Mouse (Mus musculus) MEL (cell line): ENCODE data around the gene Ankrd54. TPM values are rescaled to one million over a fixed set of nuclear protein-coding genes. Genes with fewer than 3 reads are reported as not detected.

Experiments used
- DNase-seq: peaks from one replicate; pipeline ENCODE4 v3.0.0; 2011; ENCODE audit warnings: low read depth, low spot score
- H3K27ac ChIP-seq: 2 replicates; pipeline ENCODE4 v1.5.1; 2012; ENCODE audit warnings: low read depth, mild to moderate bottlenecking, control low read depth, low read length, moderate library complexity; ENCODE audit not compliant: control insufficient read depth
- H3K27me3 ChIP-seq, 2 experiments: fragments of 150-350 bp in 1 of 2; sonication (generic) in 1 of 2; 2 replicates each; pipeline ENCODE4 v1.6.1; 2012; ENCODE audit warnings: low read length in 2 of 2, mild to moderate bottlenecking in 2 of 2, improper control_type of control experiment in 1 of 2, moderate library complexity in 1 of 2; ENCODE audit not compliant: insufficient read depth in 2 of 2, control insufficient read depth in 1 of 2
- H3K36me3 ChIP-seq, 2 experiments: 2 replicates each; pipeline ENCODE4 v1.6.1; 2012 to 2014; ENCODE audit warnings: low read length in 2 of 2, improper control_type of control experiment in 1 of 2, inconsistent platforms in 1 of 2, mild to moderate bottlenecking in 1 of 2; ENCODE audit not compliant: insufficient read depth in 2 of 2, control insufficient read depth in 1 of 2
- H3K4me1 ChIP-seq, 2 experiments: fragments of 150-350 bp in 1 of 2; sonication (generic) in 1 of 2; 2 replicates each; pipeline ENCODE4 v1.6.1; 2012; ENCODE audit warnings: low read length in 2 of 2, improper control_type of control experiment in 1 of 2, mild to moderate bottlenecking in 1 of 2; ENCODE audit not compliant: insufficient read depth in 2 of 2, control insufficient read depth in 1 of 2
- H3K4me3 ChIP-seq, 2 experiments: fragments of 150-350 bp in 1 of 2; sonication (generic) in 1 of 2; 2 replicates each; pipeline ENCODE4 v1.5.1; 2012; ENCODE audit warnings: low read depth in 2 of 2, low read length in 2 of 2, mild to moderate bottlenecking in 2 of 2, moderate library complexity in 2 of 2, control low read depth in 1 of 2, improper control_type of control experiment in 1 of 2; ENCODE audit not compliant: control insufficient read depth in 1 of 2, insufficient read depth in 1 of 2
- H3K79me2 ChIP-seq: 2 replicates; pipeline ENCODE4 v1.6.1; 2012; ENCODE audit warnings: mild to moderate bottlenecking, low read length, moderate library complexity; ENCODE audit not compliant: control insufficient read depth, poor library complexity, insufficient read depth
- H3K9ac ChIP-seq: 2 replicates; pipeline ENCODE4 v1.6.1; 2012; ENCODE audit warnings: low read depth, mild to moderate bottlenecking, control low read depth, low read length, moderate library complexity; ENCODE audit not compliant: control insufficient read depth, poor library complexity, severe bottlenecking
- H3K9me3 ChIP-seq: fragments of 150-350 bp; sonication (generic); replicated peaks from 2 replicates; pipeline ENCODE4 v1.6.1; 2012; ENCODE audit warnings: mild to moderate bottlenecking, low read length, improper control_type of control experiment, moderate library complexity; ENCODE audit not compliant: insufficient read depth
- EP300 ChIP-seq, 2 experiments: IDR thresholded peaks; 2 replicates each; pipeline ENCODE4 v1.6.1; 2011; ENCODE audit warnings: improper control_type of control experiment in 2 of 2, low read length in 2 of 2, low read depth in 1 of 2, mild to moderate bottlenecking in 1 of 2
- ETS1 ChIP-seq: IDR thresholded peaks from 2 replicates; pipeline ENCODE4 v1.6.1; 2012; ENCODE audit warnings: low read depth, mild to moderate bottlenecking, inconsistent platforms, low read length, improper control_type of control experiment, moderate library complexity
- GATA1 ChIP-seq: IDR thresholded peaks from 2 replicates; pipeline ENCODE4 v1.6.1; 2011; ENCODE audit warnings: low read depth, low read length, improper control_type of control experiment
- JUND ChIP-seq: IDR thresholded peaks from 2 replicates; pipeline ENCODE4 v1.6.1; 2011; ENCODE audit warnings: low read depth, mild to moderate bottlenecking, improper control_type of control experiment, low read length
- MAFK ChIP-seq: IDR thresholded peaks from 2 replicates; pipeline ENCODE4 v1.6.1; 2011; ENCODE audit warnings: low read depth, mild to moderate bottlenecking, low read length, improper control_type of control experiment, borderline replicate concordance
- MAX ChIP-seq: IDR thresholded peaks from 2 replicates; pipeline ENCODE4 v1.6.1; 2011; ENCODE audit warnings: low read length, improper control_type of control experiment
- MEF2A ChIP-seq: IDR thresholded peaks from 2 replicates; pipeline ENCODE4 v1.6.1; 2014; ENCODE audit warnings: low read depth, mild to moderate bottlenecking, inconsistent platforms, low read length, improper control_type of control experiment; ENCODE audit not compliant: poor library complexity, insufficient replicate concordance, severe bottlenecking; ENCODE audit errors: extremely low read depth
- MXI1 ChIP-seq: IDR thresholded peaks from 2 replicates; pipeline ENCODE4 v1.6.1; 2011; ENCODE audit warnings: mild to moderate bottlenecking, low read depth, low read length, improper control_type of control experiment
- MYB ChIP-seq: IDR thresholded peaks from 2 replicates; pipeline ENCODE4 v1.6.1; 2011; ENCODE audit warnings: mild to moderate bottlenecking, low read depth, low read length, improper control_type of control experiment
- MYC ChIP-seq: IDR thresholded peaks from 2 replicates; pipeline ENCODE4 v1.6.1; 2011; ENCODE audit warnings: low read depth, mild to moderate bottlenecking, low read length, improper control_type of control experiment, moderate library complexity
- POLR2A ChIP-seq, 2 experiments: IDR thresholded peaks; 2 replicates each; pipeline ENCODE4 v1.6.1; 2011 to 2012; ENCODE audit warnings: low read length in 2 of 2, mild to moderate bottlenecking in 2 of 2, control low read depth in 1 of 2, improper control_type of control experiment in 1 of 2, low read depth in 1 of 2, moderate library complexity in 1 of 2; ENCODE audit not compliant: control insufficient read depth in 1 of 2, insufficient read depth in 1 of 2, poor library complexity in 1 of 2
- POLR2AphosphoS2 ChIP-seq: IDR thresholded peaks from 2 replicates; pipeline ENCODE4 v1.6.1; 2011; ENCODE audit warnings: low read length, improper control_type of control experiment
- RAD21 ChIP-seq: IDR thresholded peaks from 2 replicates; pipeline ENCODE4 v1.6.1; 2011; ENCODE audit warnings: mild to moderate bottlenecking, low read depth, low read length, improper control_type of control experiment
- TAL1 ChIP-seq: IDR thresholded peaks from 2 replicates; pipeline ENCODE4 v1.6.1; 2012; ENCODE audit warnings: mild to moderate bottlenecking, inconsistent platforms, low read length, moderate library complexity, mixed read lengths
- TBP ChIP-seq: IDR thresholded peaks from 2 replicates; pipeline ENCODE4 v1.8.0; 2011; ENCODE audit warnings: low read depth, low read length, improper control_type of control experiment
- TCF12 ChIP-seq: IDR thresholded peaks from 2 replicates; pipeline ENCODE4 v1.6.1; 2014; ENCODE audit warnings: low read depth, mild to moderate bottlenecking, inconsistent platforms, low read length, improper control_type of control experiment, moderate library complexity
- UBTF ChIP-seq: IDR thresholded peaks from 2 replicates; pipeline ENCODE4 v1.6.1; 2012; ENCODE audit warnings: low read depth, mild to moderate bottlenecking, inconsistent platforms, low read length, improper control_type of control experiment, moderate library complexity, borderline replicate concordance; ENCODE audit not compliant: insufficient read depth
- ZC3H11A ChIP-seq: IDR thresholded peaks from 2 replicates; pipeline ENCODE4 v1.6.1; 2012; ENCODE audit warnings: low read depth, mild to moderate bottlenecking, inconsistent platforms, low read length, improper control_type of control experiment
- ZKSCAN1 ChIP-seq: IDR thresholded peaks from 2 replicates; pipeline ENCODE4 v1.6.1; 2012; ENCODE audit warnings: low read depth, mild to moderate bottlenecking, inconsistent platforms, low read length, improper control_type of control experiment, moderate library complexity
- ZMIZ1 ChIP-seq: IDR thresholded peaks from 2 replicates; pipeline ENCODE4 v1.6.1; 2012; ENCODE audit warnings: low read depth, mild to moderate bottlenecking, inconsistent platforms, low read length, improper control_type of control experiment, moderate library complexity
- ZNF384 ChIP-seq: IDR thresholded peaks from 2 replicates; pipeline ENCODE4 v1.6.1; 2012; ENCODE audit warnings: low read depth, mild to moderate bottlenecking, inconsistent platforms, low read length, improper control_type of control experiment
- polyA plus RNA-seq, 2 experiments: library from polyadenylated mRNA; stranded (reverse) in 1 of 2; unstranded in 1 of 2; fragments of >175 nt in 1 of 2; fragments of >200 nt in 1 of 2; gene quantifications; 2 replicates each; pipeline versions ENCODE4 v1.2.1 to v1.2.4; 2012; ENCODE audit warnings: low replicate concordance in 2 of 2, low read depth in 1 of 2; ENCODE audit not compliant: insufficient read length in 2 of 2, insufficient read depth in 1 of 2, missing spikeins in 1 of 2
- total RNA-seq: library from RNA; depleted of rRNA; stranded (reverse); fragments of 300-350 nt; gene quantifications from 2 replicates; pipeline ENCODE4 v1.2.3, GENCODE M21; 2012

Ankrd54 gene
- total and polyA plus RNA-seq, 3 experiments, result 42.3 to 62.2 TPM; not detected in 1

DNA sequence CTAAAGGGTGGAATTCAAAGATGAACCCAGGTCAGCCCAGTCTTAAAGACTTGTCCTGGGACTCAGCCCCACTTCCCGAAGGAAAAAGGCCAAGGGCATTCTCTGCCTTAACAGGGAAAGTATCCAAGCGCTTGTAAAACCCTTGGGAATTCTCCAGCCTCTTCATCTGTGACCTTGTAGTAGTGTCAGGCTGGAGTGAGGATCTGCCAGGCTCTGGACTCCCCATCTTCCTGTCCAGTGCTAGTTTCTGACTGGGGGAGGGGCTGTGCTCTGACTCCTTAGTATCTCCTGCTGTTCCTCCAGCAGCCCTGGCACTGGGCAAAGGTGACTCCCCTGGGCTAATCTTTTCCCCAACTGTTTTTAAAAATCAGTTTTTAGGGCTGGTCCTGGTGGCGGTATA is 33.9 kb upstream of the Ankrd54 start:
- H3K9ac ChIP-seq, result no peak overlapping the region
- H3K4me3 ChIP-seq, result no peak overlapping the region
- peaks cover 2 to 4% of the 10 kb centered on the region in 2 experiments; a peak in 3 of 4 replicates for H3K36me3 ChIP-seq
- TF ChIP-seq GATA1 (no peak), MAFK (no peak), MXI1 (no peak), ZC3H11A (no peak), ZNF384 (no peak), MEF2A (no peak), TAL1 (no peak), ZKSCAN1 (no peak)
- TF ChIP-seq, all 39 proteins: peak for 0
- no peaks in the 10 kb centered on the region for H3K79me2 ChIP-seq
- H3K9me3 ChIP-seq, result no peaks in the 10 kb centered on the region
- H3K27me3 ChIP-seq, result no peaks in the 10 kb centered on the region
- DNase-seq, result no peak
- no peak overlapping the region for H3K27ac ChIP-seq
- peaks cover 0 to 3% of the 10 kb centered on the region in 2 experiments; a peak in 1 of 4 replicates for H3K4me1 ChIP-seq

- H3K4me1 ChIP-seq, result peaks cover 0 to 3% of the 10 kb centered on the region in 2 experiments; a peak in 1 of 4 replicates
- H3K27ac ChIP-seq, result no peak overlapping the region
- H3K9me3 ChIP-seq, result no peaks in the 10 kb centered on the region
- H3K27me3 ChIP-seq, result no peaks in the 10 kb centered on the region
- TF ChIP-seq ZC3H11A (no peak), ETS1 (no peak), MXI1 (no peak), UBTF (no peak), POLR2A (IDR thresholded peaks at IDR 0.05; ENCODE audit: control insufficient read depth in 1 of 2, insufficient read depth in 1 of 2, low read depth in 1 of 2, low read length in 2 of 2, poor library complexity in 1 of 2) (no peak), TCF12 (no peak), JUND (no peak), EP300 (IDR thresholded peaks at IDR 0.05; ENCODE audit: low read depth in 1 of 2, low read length in 2 of 2) (no peak), POLR2AphosphoS2 (no peak), ZMIZ1 (no peak), TAL1 (no peak), MAX (no peak), MYC (no peak), RAD21 (no peak), MYB (no peak), TBP (no peak), ZNF384 (no peak)
- no peak for DNase-seq
- peaks cover 2 to 10% of the 10 kb centered on the region in 2 experiments; a peak in 3 of 4 replicates for H3K36me3 ChIP-seq
- no peak overlapping the region for H3K9ac ChIP-seq
- H3K4me3 ChIP-seq, result no peak overlapping the region
- H3K79me2 ChIP-seq, result peaks cover 2% of the 10 kb centered on the region; the same call in 1 of the 2 replicates
Observed at GRCm38 (mm10) chr15:79095483-79095882, 32.8 kb upstream of the Ankrd54 start.
